Comparison of ENCODE assay signal across 11 mouse cellular contexts in the genomic region with DNA sequence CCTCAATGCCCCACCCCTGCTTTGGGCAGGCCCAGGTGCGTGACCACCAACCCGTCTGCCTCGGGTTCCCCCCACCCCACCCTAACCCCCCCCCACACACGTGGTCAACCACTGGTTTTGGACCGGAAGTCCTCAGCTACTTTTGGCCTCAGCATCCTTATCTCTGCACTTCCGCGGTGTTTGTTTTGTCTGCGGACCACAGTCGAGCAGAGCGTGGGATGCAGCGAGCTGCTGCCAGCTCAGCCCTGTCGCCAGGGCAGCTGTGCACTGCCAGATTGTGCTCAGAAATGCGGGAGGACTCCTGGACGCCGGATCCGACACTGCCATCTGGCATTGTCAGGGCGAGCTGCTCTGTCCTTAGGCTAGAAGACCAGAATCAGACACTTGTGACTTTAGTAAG. TPM values are rescaled to one million over a fixed set of nuclear protein-coding genes. Genes with fewer than 3 reads are reported as not detected.
DNase-seq lines count a peak whose midpoint lies in the region; ATAC-seq and TF ChIP-seq lines count a peak whose summit lies in the region.
"Had no signal": no experiment of that assay in that cellular context is flagged by ENCODE, and none has a peak within 500 bp of the region (broad histone marks: within the 10 kb centered on the region; RNA-seq: fewer than 3 reads in every experiment).

No protein-coding gene starts in this region.

- no peak for TF ChIP-seq CTCF in stomach, postnatal 0 days (IDR thresholded peaks at IDR 0.05; ENCODE audit: low read depth)
- no peak for TF ChIP-seq CTCF in lung, postnatal 0 days (IDR thresholded peaks at IDR 0.05)

- ATAC-seq in stomach, embryonic 15.5 days (ENCODE audit: insufficient read depth, low FRiP score, low read depth): no peak
- ATAC-seq in stomach, postnatal 0 days (ENCODE audit: low FRiP score, low TSS enrichment): no peak
- ATAC-seq in lung, postnatal 0 days: peak; percentile 62
- ATAC-seq in monocyte, adult 5-6 weeks (replicated peaks; ENCODE audit: insufficient number of reproducible peaks, low FRiP score, low TSS enrichment, poor library complexity, severe bottlenecking): no peak

- H3K27ac ChIP-seq in stomach, embryonic 15.5 days: no peak overlapping the region
- H3K27ac ChIP-seq in stomach, postnatal 0 days (replicated peaks): no peak overlapping the region
- peak overlapping the region; percentile 33; the same call in 1 of the 2 replicates for H3K27ac ChIP-seq in lung, postnatal 0 days (ENCODE audit: low read length)
- H3K27ac ChIP-seq: embryonic facial prominence, embryonic 13.5 days; limb, embryonic 12.5 days had no signal

- peak overlapping the region; percentile 14; the same call in 1 of the 2 replicates for H3K4me2 ChIP-seq in stomach, embryonic 15.5 days
- H3K4me2 ChIP-seq in stomach, postnatal 0 days (replicated peaks; ENCODE audit: low read depth): no peak overlapping the region
- H3K4me2 ChIP-seq in lung, postnatal 0 days (replicated peaks; ENCODE audit: low read depth, low read length): no peak overlapping the region
- H3K4me2 ChIP-seq: embryonic facial prominence, embryonic 13.5 days; limb, embryonic 12.5 days had no signal

- no peaks in the 10 kb centered on the region for H3K36me3 ChIP-seq in stomach, embryonic 15.5 days
- no peaks in the 10 kb centered on the region for H3K36me3 ChIP-seq in stomach, postnatal 0 days (ENCODE audit: control insufficient read depth, insufficient read depth, low read length)
- H3K36me3 ChIP-seq in lung, postnatal 0 days (ENCODE audit: insufficient read depth, low read length): no peaks in the 10 kb centered on the region
- H3K36me3 ChIP-seq: embryonic facial prominence, embryonic 13.5 days; G1E; limb, embryonic 12.5 days had no signal

- H3K9ac ChIP-seq in stomach, embryonic 15.5 days: no peak overlapping the region
- no peak overlapping the region for H3K9ac ChIP-seq in stomach, postnatal 0 days (ENCODE audit: low read length)
- H3K9ac ChIP-seq in lung, postnatal 0 days (replicated peaks; ENCODE audit: low read depth): no peak overlapping the region
- H3K9ac ChIP-seq: embryonic facial prominence, embryonic 13.5 days; limb, embryonic 12.5 days had no signal

- no peaks in the 10 kb centered on the region for H3K4me1 ChIP-seq in stomach, embryonic 15.5 days
- no peaks in the 10 kb centered on the region for H3K4me1 ChIP-seq in stomach, postnatal 0 days (replicated peaks; ENCODE audit: control insufficient read depth, insufficient read depth)
- no peaks in the 10 kb centered on the region for H3K4me1 ChIP-seq in lung, postnatal 0 days (ENCODE audit: insufficient read depth, low read depth, low read length)
- H3K4me1 ChIP-seq: embryonic facial prominence, embryonic 13.5 days; limb, embryonic 12.5 days had no signal

- peak; percentile 42 to 60 for DNase-seq in cerebellum, postnatal 25 days
- DNase-seq in cerebellum, adult 11 months: no peak
- no peak for DNase-seq in stomach, postnatal 0 days (ENCODE audit: low spot score)
- no peak for DNase-seq in lung, postnatal 0 days (ENCODE audit: low spot score)
- DNase-seq in urinary bladder, postnatal 36 days (ENCODE audit: low spot score in 2 of 2): no peak
- DNase-seq in thymus, postnatal 25 days: no peak

- TF ChIP-seq EP300 in stomach, postnatal 0 days (optimal IDR thresholded peaks at IDR 0.05): no peak
- TF ChIP-seq EP300 in lung, postnatal 0 days (IDR thresholded peaks at IDR 0.05): no peak

- 19% methylated on average over 17 of the region's 17 CpGs for WGBS in stomach, embryonic 15.5 days
- WGBS in stomach, postnatal 0 days: 19% methylated on average over 17 of the region's 17 CpGs
- 3% methylated on average over 17 of the region's 17 CpGs for WGBS in lung, postnatal 0 days

- no peaks in the 10 kb centered on the region for H3K9me3 ChIP-seq in stomach, embryonic 15.5 days
- H3K9me3 ChIP-seq in stomach, postnatal 0 days (ENCODE audit: control insufficient read depth, low read length): no peaks in the 10 kb centered on the region
- H3K9me3 ChIP-seq in lung, postnatal 0 days (ENCODE audit: low read length): no peaks in the 10 kb centered on the region
- H3K9me3 ChIP-seq: embryonic facial prominence, embryonic 13.5 days; G1E; limb, embryonic 12.5 days had no signal

- no peaks in the 10 kb centered on the region for H3K27me3 ChIP-seq in stomach, embryonic 15.5 days (replicated peaks)
- no peaks in the 10 kb centered on the region for H3K27me3 ChIP-seq in stomach, postnatal 0 days (ENCODE audit: control insufficient read depth, insufficient read depth, low read length)
- H3K27me3 ChIP-seq in lung, postnatal 0 days (replicated peaks; ENCODE audit: insufficient read depth, low read length): no peaks in the 10 kb centered on the region
- H3K27me3 ChIP-seq: embryonic facial prominence, embryonic 13.5 days had no signal

- no peak overlapping the region for H3K4me3 ChIP-seq in stomach, embryonic 15.5 days (replicated peaks)
- H3K4me3 ChIP-seq in stomach, postnatal 0 days (ENCODE audit: low read depth, low read length): no peak overlapping the region
- no peak overlapping the region for H3K4me3 ChIP-seq in lung, postnatal 0 days (ENCODE audit: low read depth, low read length)
- H3K4me3 ChIP-seq: embryonic facial prominence, embryonic 13.5 days; limb, embryonic 12.5 days had no signal

RNA-seq across cellular contexts. Expression of a gene that starts 6.2 kb away (rescaled TPM):
- polyA plus RNA-seq in stomach, embryonic 15.5 days (2015; fragmentation: Nextera tagmentation; extraction: Ambion mirVana): 39.0 and 41.2 TPM in 2 replicates
- 56.1 and 58.3 TPM in 2 replicates for polyA plus RNA-seq in stomach, postnatal 0 days (2015; fragmentation: Nextera tagmentation; extraction: Ambion mirVana)
- polyA plus RNA-seq in lung, postnatal 0 days (2015; fragmentation: Nextera tagmentation; extraction: Ambion mirVana): 70.5 and 72.2 TPM in 2 replicates
- 4.5 to 8.4 TPM (median 5.5 TPM) in 3 replicates for total RNA-seq in monocyte, adult 5-6 weeks (2017)
- polyA plus RNA-seq: G1E had no signal

RNA-seq across cellular contexts. Expression of a gene that starts 8.4 kb away (rescaled TPM):
- polyA plus RNA-seq in stomach, embryonic 15.5 days (2015; fragmentation: Nextera tagmentation; extraction: Ambion mirVana): 1.1 and 1.8 TPM in 2 replicates
- polyA plus RNA-seq in stomach, postnatal 0 days (2015; fragmentation: Nextera tagmentation; extraction: Ambion mirVana): 2.1 and 2.4 TPM in 2 replicates
- 73.6 and 74.6 TPM in 2 replicates for polyA plus RNA-seq in lung, postnatal 0 days (2015; fragmentation: Nextera tagmentation; extraction: Ambion mirVana)
- 365 to 424 TPM (median 376 TPM) in 3 replicates for total RNA-seq in monocyte, adult 5-6 weeks (2017)
- total RNA-seq: G1E had no signal
- polyA plus RNA-seq: G1E had no signal

RNA-seq across cellular contexts. Expression of a gene that starts 35.1 kb away (rescaled TPM):
- not detected in 2 replicates for polyA plus RNA-seq in stomach, embryonic 15.5 days (2015; fragmentation: Nextera tagmentation; extraction: Ambion mirVana)
- not detected in 2 replicates for polyA plus RNA-seq in stomach, postnatal 0 days (2015; fragmentation: Nextera tagmentation; extraction: Ambion mirVana)
- 2.0 and 2.1 TPM in 2 replicates for polyA plus RNA-seq in lung, postnatal 0 days (2015; fragmentation: Nextera tagmentation; extraction: Ambion mirVana)
- 0.19 TPM in 1 of 3 replicates, not detected in the others for total RNA-seq in monocyte, adult 5-6 weeks (2017)
- total RNA-seq: G1E had no signal
- polyA plus RNA-seq: embryonic facial prominence, embryonic 13.5 days; G1E; limb, embryonic 12.5 days had no signal

RNA-seq across cellular contexts. Expression of a gene that starts 48.6 kb away (rescaled TPM):
- polyA plus RNA-seq in stomach, embryonic 15.5 days (2015; fragmentation: Nextera tagmentation; extraction: Ambion mirVana): 0.80 and 1.3 TPM in 2 replicates
- polyA plus RNA-seq in stomach, postnatal 0 days (2015; fragmentation: Nextera tagmentation; extraction: Ambion mirVana): 0.54 and 0.55 TPM in 2 replicates
- 0.14 and 0.32 TPM in 2 replicates for polyA plus RNA-seq in lung, postnatal 0 days (2015; fragmentation: Nextera tagmentation; extraction: Ambion mirVana)
- 0.97 TPM in 1 of 3 replicates, not detected in the others for total RNA-seq in monocyte, adult 5-6 weeks (2017)
- total RNA-seq: G1E had no signal
- polyA plus RNA-seq: G1E had no signal

Comparison
In these comparisons a context has a peak if more than half of its experiments do, and no peak if none do; other contexts are left out.
1. DNase-seq: peak in cerebellum, postnatal 25 days (2 of 2); none in cerebellum, adult 11 months (single experiment), stomach, postnatal 0 days (single experiment), lung, postnatal 0 days (single experiment), urinary bladder, postnatal 36 days (0 of 2) and thymus, postnatal 25 days (single experiment).
2. RNA of a gene that starts 8.4 kb away (polyA plus RNA-seq): 73.6 to 74.6 TPM in lung, postnatal 0 days; 2.1 to 2.4 TPM in stomach, postnatal 0 days and 1.1 to 1.8 TPM in stomach, embryonic 15.5 days; every median in the first group is over 10 times any median in the second.